Mouse (Mus musculus) CD4-positive, CD25-positive, alpha-beta regulatory T cell, adult 2 months (primary cell): ENCODE results near the gene Nop53.
"Not testable (repeated sequence)": the region's sequence is repeated elsewhere in the genome, so short reads cannot be mapped to it uniquely, and the experiment has no call there.

ENCODE experiments used
- DNase-seq: peaks from one replicate; pipeline ENCODE4 v3.0.0-alpha.2; 2012; ENCODE audit warnings: low read depth, low spot score

The Nop53 gene

DNA sequence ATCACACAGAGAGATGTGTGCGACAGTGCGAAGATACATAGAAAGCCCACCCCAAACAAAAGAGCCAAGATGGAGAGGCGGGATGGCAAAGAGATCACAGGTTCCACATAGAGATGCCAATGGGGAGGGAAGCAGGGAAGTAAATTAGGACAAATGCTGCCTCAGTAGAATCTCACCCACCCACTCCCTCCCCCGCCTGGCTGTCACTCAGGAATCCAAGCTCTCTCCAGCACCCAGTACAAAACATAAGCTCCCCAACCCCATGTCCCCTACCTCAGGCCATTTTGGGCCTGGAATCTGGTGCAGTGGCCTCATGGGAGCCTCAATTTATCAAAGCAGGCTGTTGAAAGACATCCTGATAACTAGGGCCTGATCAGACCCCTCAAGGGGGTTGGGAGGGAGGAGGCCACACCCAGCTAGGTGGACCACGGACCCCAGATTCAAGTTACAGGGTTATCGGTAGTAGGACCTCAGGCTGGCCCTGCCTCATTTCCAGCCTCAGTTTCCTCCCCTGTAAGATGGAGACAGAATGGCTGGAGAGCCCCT lies 25.2 kb downstream of the Nop53 start:
- DNase-seq = no peak

DNA sequence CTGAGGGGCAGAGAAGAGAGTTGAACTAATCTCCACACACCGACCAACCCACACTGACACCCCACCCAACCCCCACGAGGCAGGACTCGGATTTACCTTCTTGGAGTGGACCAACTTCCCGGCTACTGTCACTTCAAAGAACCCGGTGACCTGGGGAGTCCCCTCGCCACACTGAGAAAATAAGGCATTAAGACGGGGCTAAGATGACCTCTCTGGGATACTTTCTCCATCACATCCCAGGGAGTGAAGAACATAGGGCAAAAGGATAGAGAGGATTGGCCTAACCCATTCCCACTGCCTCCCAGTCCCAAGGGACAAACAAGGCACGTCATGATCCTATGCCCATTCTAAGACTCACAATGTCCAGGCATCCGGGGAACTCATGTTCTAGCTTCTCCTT lies 25.9 kb downstream of the Nop53 start:
- DNase-seq = no peak

DNA sequence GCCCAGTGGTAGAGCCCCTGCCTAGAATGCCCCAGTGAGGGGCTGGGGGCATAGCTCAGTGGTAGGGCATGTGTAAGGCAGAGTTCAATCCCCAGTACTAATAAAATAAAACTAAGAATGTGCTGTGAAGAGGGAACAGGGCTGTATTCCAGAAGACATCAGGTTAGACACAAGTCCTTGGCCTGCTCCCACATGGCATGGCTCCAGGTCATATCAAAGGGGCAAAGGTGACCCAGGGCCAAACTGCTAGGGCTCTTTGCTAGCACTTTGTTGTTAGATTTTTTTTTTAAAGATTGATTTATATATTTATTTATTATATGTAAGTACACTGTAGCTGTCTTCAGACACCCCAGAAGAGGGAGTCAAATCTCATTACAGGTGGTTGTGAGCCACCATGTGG lies 27.5 kb downstream of the Nop53 start:
- no peak for DNase-seq

DNA sequence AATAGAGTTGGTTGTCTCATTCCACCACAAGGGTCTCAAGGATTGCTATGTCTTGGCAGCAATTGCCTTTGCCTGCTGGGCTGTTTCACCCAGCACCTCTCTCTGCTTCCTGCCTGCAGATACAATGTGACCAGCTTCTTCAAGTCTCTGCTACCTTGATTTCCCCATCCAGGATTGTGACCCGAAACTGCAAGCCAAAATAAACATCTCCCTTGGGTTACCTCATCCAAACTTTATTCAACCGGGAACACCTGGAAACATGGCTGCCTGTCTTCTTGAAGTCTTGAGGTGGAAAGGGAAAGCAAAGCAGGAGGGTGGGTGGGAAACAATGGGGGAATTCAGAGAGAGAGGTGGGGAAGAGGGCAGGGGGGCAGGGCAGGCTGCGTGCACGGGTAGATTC lies 28.9 kb downstream of the Nop53 start:
- DNase-seq = no peak

DNA sequence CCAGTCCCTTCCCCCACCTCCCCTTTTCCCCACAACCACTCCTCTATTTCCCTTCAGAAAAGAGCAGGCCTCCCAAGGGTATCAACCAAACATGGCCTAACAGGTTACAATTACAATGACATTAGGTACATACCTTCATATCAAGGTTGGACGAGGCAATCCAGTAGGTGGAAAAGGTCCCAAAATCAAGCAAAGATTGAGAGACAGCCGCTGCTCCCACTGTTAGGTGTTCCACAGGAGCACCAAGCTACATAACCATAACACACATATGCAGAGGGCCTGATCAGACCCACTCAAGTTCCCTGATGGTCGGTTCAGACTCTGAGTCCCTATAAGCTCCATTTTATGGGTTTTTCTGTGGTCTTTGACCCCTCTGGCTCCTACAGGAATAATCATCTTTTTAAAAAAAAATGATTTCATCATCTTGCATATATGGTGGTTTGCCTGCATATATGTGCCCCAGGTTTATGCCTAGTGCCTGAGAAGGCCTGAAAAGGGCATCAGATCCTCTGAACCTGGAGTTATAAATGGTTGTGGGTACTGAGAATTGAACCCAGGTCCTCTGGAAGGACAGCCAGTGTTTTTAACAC lies 29.6 kb downstream of the Nop53 start:
- DNase-seq = no peak

DNA sequence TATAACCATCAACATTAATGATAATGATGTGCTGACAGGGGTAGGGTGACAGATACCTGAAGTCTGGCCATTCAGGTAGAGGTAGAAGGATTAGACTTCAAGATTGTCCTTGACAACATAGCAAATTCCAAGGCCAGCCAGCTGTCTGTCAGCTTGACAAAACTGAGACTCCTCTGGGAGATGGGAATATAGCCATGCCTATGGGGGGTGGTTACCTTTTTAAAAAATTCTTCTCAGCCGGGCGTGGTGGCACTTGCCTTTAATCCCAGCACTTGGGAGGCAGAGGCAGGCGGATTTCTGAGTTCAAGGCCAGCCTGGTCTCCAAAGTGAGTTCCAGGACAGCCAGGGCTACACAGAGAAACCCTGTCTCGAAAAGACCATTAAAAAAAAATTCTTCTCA lies 30.2 kb downstream of the Nop53 start:
- DNase-seq = not testable (repeated sequence)

DNA sequence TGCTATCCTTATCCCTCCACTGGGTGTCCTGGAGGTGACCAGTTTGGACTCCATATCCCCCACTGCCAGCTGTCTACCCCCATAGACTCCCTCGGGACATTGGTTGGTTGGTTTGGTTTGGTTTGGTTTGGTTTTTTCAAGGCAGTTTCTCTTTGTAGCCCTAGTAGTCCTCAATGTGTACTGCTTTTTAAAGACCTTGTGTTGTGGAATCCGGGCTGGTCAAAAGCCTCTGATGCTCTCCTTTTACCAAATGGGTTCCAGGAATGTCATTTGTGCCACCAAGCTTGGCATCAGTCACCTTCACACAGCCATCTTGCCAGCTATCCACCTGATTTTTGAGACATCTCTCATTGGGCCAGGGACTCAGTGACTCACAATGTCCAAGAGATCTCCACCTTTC lies 31.1 kb downstream of the Nop53 start:
- no peak for DNase-seq

DNA sequence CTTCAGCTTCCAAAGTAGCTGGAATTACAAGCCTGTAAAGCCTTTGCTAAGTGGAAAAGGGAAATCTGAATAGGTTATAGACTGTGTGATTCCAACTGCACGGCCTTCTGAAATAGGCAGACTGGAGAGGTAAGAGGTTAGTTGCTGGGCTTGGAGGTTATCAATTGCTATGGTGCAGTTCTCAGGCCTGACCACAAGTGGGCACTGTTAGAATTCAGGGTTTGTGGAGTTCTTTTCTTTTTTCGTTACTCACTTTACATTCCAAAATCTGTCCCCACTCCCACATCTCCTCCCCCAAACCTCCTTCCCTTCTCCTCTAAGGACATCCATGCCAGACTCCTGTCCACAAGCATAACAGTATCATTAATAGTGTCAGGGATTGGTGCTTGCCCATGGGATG lies 31.6 kb downstream of the Nop53 start:
- peak; percentile 77 for DNase-seq

DNA sequence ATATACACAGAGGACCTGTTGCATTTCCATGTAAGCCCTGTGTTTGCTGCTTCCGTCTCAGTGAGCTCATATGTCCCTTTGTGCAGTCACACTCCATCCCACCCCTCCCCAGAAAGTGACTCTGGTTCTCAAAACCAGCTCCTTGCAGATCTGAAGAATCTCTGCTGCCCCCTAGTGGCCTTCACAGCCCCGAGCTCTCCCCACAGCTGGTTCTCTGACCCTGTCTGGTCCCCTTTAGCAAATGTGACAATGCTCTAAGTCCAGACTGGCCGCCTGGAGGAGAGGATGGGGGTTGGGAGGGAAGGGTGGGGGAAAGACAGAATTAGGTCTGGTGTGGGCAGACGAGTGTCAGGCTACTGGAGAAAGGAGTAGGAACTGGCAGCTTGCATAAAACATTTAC lies 33.7 kb downstream of the Nop53 start:
- peak; percentile 87 for DNase-seq

DNA sequence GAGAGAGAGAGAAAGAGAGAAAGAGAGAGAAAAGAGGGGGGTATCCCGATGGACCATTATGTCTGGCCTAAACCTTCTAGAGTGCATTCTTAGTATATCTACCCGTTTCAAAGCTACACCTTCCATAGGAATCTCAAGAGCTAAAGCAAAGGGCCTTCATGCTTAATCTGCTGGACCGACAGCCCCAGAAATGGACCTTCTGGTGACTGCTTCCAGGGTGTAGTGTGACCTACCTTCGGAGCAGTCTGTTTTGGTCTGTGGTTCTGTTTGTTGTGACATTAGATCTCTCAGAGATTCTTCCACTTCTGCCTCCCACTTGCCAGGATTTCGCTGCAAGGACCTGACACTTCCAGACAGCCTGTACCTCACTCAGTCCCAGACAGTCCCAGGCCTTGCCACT lies 35.4 kb downstream of the Nop53 start:
- DNase-seq = no peak

DNA sequence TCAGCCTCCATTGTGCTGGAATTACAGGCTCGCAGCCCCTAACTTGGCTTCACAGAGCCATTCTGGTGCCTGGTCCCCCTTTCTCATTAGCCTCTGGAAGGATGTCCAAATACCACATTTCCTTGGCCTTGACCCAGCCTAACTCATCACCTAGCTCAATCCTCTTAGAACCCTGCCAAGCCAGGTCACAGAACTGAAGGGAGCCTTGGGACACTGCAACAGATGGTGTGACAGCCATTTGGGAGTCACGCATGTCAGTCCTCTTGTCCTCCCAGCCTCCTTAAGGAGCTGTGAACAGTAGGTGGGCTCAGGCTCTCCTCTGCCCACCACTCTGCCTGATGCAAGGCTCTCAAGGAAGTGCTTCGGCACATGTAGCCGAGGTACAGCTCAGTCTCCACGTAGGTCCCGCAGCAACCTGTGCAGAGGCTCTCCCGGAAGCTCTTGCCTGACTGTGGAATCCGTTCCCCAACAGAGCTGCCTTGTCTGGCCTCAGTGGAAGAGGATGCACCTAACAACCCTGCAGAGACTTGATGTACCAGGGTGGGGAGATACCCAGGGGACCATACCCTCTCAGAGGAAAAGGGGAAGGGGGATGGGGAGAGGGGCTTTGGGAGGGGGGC lies 37.8 kb downstream of the Nop53 start:
- DNase-seq = no peak

DNA sequence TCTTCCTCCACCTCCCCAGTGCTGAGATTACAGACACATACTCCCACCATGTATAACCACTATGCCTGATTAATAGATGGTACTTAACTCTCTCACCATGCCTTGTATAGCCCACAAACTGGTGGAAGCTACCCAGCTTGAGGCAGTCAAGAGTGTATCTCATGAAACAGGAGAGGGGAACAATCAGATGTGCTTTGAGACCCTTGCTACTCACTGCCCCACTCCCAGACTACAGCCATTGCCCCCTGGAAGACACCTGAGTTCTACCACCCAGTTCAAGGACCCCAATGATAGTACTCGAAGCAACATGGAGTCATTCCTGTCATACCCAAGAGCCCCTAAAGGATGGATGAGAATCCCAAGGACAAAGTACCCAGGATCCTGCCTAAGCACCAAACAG lies 39.3 kb downstream of the Nop53 start:
- no peak for DNase-seq

DNA sequence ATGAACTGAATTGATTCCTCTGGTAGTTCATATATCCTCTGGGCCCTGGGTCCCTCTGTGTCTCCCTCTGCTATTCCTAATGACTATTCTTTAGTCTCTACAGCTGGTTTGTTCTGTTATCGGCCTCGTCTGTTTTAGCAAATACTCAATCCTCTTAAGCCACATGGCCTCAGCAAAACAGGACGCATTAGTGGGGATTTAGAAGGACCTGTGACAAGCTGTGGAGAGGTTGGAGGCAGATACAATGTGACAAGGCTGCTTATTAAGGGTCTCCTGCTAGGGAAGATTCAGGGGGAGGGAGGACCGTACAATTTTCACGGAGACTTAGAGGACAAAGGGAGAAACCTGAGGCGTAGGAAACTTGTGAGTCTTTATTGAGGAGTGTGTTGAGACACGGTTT lies 40.0 kb downstream of the Nop53 start:
- no peak for DNase-seq

DNA sequence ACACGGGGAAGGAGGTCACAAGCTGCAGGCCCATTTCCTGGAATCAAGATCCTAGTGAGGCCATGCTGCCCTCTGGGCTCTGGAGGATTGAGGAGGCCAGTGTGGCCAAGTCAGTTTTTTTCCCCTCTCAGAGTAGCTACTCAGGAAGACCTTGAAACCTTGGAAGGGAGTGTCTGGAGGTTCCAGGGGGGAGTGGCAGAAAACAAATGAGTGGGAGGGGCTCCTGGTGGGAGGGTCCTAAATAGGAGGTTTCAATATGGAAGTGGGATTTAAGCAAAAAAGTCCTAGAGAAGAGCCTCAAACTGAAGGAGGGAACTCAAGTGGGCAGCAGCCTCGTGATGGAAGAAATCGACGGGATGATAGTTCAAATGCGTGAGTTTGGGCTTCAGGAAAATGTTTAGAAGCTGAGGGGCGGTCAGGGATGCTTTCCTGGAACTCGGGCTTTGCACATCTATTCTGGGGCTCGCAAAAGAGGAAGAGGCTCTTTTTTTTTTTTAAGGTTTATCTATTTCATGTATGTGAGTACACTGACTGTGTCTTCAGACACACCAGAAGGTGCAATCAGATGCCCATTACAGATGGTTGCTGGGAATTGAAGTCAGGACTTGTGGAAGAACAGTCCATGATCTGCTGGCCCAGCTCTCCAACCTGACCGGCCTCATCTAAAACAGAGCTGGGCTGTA lies 44.4 kb downstream of the Nop53 start:
- no peak for DNase-seq

DNA sequence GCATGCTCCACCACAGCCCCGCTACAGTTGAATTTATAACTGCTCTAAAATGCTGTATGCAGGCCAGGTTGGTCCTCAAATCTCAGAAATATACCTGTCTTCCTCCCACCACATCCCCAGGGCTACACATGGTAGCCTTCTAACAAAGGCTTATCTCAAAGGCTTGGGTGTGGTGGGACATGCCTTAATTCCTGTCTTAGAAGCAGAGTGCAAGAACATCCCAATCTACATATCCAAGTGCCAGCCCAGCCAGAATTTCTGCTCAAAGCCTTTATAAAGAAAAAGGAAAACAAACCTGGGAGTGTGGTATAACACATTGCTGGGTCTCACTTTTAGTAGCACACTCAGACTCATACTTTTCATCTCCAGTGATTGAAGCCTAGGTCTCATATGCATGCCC lies 51.6 kb downstream of the Nop53 start:
- DNase-seq = no peak
